Mouse (Mus musculus): Measurements from ENCODE around the gene Yy1.
"Not testable (repeated sequence)": the region's sequence is repeated elsewhere in the genome, so short reads cannot be mapped to it uniquely, and the experiment has no call there.

The Yy1 gene

DNA sequence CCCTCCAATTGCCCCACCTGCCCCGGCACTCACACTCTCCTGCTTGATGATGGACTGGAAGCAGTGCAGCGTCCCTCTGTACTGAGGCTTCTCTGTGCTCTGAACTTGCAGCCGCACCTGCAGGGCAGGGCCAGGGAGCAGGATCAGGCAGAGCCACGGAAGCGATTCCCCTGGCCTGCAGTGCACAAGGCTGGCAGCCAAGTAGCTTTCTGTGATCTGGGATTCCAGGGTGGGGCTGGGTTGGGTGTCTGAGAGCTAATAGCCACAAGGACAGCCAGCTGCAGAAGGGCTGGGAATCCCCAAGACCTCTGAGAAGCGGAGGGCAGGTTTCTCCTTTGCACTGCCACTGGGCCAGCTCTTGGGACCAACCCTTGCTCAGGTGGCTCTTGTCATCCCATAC is 34.9 kb downstream of the Yy1 start:
- DNase-seq: no peak

DNA sequence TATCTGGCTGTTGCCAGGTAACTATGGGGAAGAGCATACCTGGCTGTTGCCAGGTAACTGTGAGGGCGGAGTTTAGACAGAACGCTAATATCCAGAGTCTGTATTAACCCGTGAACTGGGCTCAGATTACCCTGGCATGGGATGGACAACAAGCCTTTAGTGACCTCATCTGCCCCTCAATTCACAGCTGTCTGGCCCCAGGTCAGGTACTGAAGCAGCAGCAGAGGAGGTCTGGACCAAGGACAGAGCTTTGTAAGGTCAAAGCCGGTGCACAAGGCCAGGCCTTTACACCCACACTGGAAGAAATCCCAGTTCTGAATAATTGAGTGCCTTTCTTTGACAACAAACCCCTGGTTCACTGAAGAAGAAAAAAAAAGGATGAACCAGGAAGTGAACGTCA is 36.9 kb downstream of the Yy1 start:
- DNase-seq: no peak

DNA sequence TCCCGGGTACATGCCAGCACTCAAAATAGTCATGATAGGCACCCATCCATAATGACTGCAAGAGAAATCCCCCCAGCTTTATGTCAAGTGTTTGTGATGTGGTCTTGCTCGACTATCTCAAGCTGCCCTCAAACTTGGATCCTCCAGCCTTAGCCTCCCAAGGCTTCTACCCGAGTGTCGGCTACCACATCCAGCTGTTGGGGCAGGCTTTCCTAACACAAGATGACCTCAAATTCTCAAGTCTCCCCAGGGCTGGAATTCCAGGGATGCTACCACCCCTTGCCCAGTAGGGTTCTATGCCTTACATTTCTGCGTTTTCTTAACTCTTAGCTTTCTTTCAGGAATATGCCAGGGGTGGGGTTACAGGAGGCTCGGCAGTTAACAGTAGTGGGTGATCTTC is 37.6 kb downstream of the Yy1 start:
- no peak for DNase-seq

DNA sequence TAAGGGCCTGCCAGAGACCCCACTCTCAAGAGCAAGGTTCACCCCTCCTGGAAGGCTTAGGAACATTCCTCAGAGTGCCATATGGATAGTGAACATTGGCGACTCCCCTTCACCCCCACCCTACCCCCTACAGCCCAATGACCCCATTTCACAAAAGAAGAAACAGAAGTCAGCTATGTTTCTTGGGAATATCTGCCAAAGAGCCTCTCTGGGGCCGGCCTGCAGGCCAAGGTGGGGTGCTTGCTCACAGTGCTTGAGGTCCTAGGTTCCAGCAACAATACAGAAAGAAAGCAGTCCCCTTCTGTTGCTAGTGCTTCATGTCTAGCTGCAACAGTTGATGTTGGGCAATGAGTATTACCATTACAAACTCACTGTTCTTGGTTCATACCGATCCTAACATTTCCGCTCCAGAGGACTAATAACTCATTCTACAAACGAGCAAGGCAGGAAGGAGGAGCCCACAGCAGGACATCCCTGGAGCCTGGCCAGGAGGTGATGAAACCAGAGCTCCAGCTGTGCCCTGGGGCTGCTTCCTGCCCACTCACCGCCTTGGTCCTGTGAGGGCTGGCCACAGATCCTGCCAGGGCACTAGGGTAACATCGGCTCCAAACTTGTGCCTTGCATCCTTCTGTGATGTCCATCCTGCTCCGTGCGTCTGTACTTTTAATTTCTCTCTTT is 39.3 kb downstream of the Yy1 start:
- peak; percentile 33 for DNase-seq

DNA sequence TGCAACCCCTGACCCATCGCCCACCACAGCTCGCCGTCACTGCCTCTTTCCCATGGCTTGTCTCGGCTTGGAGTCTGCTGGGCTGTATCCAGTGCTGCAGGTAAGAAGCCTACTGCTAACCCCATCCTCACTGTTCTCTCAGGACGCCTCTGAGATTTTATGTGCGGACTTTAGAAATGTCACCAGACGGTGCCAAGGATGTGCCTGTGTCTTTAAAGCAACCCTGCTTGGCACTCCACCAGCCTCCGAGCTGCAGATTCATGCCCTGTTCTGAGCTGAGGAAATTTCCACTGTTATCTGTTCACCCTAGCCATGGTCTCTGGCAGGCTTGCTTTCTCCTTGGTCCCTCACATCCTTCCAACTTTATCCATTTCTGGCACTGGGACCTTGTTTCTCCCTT is 40.1 kb downstream of the Yy1 start:
- DNase-seq: no peak

DNA sequence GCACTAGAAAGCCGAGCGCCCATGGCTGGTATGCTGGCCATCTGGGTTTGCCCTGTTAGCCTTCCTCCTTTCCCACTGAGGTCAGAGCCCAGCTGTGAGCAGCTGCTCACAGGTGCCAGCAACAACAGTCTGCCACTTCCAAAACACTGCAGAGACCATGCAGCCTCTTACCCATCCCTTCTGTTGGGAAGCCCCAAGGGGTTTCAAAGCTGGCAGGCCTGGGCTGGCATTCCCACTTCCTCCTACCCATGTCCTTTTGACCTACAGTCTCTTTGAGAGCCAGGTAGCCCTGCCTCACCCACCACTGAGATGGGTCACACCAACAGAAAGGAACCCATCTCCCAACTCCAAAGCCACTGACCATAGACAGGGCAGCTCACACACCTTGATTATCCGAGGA is 40.6 kb downstream of the Yy1 start:
- no peak for DNase-seq

DNA sequence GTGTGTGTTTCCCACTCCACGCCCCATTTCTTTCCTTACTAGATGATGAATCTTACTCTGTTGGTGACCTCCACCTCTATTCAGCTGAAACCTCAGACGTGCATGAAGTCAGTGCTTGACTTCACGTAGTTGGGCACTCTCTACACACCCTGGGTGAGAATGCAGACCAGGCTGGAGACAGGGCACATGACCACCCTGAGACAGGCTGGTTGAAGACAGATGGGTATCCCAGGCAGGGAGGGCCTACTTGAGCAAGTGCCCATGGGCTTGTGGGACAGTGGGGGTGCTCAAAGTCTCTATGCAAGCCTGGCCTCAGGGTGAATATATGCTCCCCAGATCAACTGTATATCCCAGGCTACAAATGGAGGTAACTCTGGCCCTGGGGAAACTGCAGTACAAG is 41.6 kb downstream of the Yy1 start:
- no peak for DNase-seq

DNA sequence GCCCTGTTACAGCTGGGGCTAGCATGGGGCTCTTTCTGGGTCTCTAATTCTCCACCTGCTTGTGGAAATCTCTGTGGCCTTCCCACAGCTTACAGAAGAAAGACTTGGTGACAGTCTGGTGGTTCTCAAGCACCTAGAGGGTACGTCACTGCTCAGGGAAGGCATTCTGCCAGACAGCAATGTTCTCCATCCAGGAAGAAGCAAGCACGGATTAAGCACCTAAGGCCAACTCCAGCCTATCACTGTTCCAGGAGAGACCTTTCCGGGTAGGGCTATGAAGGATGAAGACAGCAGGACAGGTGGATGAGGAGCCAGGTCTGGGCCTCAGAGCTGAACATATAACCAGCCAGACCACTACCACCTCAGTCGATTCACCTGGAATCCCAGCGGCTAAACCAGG is 42.0 kb downstream of the Yy1 start:
- no peak for DNase-seq

DNA sequence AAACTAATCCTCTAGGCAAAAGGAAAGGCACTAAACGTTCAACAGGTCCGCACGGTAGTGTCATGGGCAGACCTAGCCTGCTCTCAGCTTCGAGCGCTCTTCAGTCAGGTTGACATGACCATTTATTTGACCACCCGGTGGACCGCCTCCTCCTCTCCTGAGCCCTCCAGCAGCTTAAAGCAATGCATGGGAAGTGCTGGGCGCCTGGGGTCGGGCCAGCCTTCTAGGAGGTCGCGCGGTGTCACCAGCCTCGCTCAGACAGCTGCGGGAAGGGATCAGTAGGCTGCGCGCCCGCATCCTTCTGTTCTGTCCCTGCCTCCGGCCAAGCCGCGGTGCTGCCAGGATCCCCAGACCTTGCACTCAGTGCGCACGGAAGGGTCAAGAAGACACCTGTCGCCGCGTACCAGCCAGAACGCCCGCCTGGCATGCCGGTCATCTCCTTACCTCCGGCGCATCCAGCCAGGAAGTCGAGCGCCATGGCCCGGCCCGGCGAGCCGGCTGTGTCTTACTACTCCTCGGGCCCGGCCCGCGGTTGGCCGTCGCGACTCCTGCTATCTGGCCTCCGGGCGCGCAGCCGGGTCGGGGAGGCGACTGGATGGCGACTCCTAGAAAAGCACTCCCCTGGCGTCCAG is 42.6 kb downstream of the Yy1 start:
- DNase-seq: no peak

DNA sequence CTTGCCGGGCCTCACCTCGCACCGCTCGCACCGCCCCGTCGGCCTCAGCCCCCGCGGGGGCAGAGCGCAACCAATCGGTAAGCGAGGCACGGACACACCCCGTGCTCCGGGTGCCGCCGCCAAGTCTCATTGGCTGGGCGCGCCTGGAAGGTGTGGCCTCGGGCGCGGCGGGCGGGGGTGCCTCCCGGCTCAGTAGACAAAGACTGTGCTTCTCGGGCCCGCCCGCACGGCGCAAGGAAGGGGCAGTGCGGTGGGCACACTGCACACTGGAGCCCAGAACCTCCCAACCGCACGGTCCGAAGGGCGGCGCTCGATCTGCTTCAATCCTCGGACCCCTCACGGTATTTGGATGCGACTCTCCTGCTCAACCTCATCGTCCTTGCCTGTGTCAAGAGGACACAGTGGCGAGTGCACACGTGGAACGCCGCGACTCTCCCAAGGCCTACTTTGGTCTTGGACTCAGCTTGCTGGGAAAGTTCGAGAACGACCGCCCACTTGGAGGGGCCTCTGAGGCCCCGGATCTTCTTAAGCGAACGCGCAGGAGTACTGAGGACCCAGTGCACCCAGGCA is 43.2 kb downstream of the Yy1 start, which contains the start of the genes Slc25a29 and Slc25a47:
Gene Slc25a29 (minus strand): TSS at position 44 of the 570 bp plus-strand sequence.
Gene Slc25a47 (plus strand): TSS at position 207 of the 570 bp plus-strand sequence.
- peak; percentile 97 for DNase-seq

DNA sequence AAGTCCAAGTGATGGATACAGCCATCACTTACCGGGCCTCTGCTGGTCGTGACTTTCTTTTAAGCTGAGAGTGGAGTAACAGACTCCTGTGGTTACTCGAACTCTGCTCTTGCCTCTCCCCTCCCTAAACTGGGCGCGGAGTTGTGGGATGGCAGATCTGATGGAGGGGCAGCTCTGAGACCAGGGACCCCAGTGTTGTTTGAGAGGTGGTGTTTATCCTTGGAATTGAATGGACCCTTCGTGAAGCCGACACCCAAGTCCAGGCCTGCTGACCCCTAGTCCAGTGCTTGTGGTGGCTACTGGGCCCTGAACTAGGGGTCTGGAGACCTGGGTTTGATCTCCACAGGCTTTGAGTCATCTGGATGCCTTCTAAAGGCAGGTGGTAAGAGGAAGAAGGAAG is 43.9 kb downstream of the Yy1 start:
- DNase-seq: no peak

DNA sequence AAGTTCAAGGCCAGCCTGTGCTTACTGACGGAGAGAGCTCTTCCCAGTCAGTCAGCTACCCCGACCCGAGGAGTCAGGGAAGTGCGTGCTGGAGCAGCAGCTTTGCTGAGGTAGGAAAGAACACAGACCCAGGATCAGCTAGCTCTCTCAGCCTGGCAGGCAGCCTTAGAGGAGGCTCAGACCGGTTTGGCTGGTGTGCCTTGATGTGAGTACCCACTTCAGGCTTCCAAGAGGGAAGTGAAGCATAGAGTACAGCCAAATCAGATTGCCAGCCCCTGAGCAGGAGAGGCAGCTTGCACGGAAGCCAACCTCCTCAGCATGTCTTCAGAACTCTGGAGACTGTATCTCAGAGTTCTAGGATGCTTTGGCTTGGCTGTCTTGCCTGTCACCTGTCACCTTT is 48.4 kb downstream of the Yy1 start:
- no peak for DNase-seq

DNA sequence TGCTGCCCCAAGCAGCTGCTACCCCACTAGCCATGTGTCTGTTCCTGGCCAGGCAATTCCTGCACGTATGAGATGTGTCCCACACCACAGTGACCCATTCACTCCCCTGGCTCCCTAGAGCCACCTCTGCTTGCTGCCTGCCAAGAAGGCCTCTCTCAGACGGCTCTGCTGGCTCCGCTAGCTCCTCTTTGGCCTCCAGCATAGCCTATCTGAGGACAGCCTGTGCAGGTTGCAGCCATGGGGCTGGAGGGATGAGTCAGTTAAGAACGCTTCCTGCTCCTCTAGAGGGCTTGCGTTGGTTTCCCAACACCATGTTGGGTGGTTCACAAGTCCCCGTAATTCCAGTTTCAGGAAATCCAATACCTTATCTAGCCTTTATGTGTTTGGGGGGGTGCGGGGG is 49.9 kb downstream of the Yy1 start:
- no peak for DNase-seq

DNA sequence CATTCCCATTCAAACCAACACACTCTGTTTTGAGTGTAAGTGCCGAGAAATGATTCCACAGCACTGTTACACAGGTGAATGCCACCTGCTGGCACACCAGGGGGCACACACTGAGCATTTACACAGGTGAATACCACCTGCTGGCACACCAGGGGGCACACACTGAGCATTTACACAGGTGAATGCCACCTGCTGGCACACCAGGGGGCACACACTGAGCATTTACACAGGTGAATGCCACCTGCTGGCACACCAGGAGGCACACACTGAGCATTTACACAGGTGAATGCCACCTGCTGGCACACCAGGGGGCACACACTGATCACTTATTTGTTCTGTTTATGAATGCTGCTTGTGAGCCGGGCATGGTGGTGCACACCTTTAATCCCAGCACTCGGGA is 55.3 kb downstream of the Yy1 start:
- not testable (repeated sequence) for DNase-seq

DNA sequence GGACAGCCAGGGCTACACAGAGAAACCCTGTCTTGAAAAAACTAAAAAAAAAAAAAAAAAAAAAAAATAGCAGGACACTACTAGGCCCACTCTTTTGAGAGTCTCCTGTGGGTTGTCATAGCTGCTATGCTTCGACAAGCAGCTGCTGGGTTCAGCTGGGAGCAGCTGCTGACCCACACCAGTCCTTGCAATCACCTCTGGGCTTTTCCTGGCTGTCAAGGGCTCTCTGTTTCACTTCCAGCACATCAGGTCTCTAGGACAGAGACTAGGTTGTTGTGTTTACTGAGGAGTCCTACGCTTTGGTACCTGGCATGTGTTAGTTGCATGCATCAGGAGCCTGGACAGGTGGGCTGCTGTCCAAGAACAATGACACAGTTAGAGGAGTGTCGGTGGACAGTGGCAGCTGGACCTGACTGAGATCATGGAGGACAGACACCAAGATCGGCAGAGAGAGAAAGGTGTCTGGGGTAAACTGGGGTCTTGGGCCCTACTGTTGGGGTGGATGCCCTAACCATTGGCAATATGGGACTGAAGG is 56.8 kb downstream of the Yy1 start:
- no peak for DNase-seq

DNA sequence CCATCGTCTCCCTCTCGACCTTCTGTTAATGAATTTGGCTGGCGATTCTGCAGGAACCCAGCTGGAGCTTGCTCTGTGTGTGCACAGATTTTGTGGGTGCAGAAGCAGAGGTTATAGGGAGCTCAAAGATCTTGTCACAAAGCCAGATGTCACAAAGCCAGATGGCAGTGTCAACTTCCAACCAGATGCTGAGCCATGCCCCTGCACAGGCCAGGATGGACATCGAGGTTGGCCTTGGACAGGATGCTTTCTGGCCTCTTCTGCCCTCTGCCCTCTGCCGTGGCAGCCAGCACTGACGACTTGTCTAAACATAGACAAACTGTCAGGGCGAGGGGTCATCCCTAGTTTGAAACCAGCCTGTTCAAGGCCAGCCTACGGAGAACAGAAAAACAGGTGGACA is 57.4 kb downstream of the Yy1 start:
- no peak for DNase-seq

DNA sequence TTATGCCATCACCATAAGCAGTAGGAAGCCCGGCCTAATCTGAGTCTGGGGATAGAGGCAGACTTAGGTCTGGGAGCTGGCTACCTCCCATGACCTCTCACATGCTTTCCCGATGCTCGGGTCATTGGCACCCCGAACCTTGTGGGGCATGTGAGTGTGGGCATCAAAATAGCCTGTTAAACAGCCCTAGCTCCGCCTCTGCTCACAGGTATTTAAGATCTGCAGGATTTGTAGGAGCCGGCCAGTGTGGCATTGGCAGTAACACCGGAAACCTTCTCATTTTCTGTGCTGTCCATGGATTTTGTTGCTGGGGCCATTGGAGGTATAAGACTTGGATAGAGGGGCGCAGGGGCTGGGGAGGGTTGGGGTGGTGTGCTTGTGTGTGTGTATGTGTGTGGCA is 58.1 kb downstream of the Yy1 start:
- no peak for DNase-seq

DNA sequence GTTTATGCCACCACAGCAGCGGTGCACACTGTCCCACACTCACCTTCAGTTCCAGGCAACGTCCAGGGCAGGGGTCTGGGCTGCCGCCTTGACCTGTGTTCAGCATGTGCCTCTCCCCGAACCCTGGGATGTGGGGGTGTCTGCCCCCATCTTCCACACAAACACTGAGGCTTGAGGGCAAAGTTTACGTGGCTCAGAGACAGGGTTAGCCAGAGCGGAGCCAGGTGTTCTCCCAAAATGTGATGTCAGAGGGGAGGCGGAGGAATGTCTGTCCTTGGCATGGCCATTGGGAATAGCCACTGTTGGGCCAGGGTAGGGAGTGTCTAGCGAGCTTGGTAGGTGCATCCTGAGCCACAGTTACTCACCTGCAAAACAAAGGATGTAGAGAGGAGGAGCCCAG is 60.0 kb downstream of the Yy1 start:
- DNase-seq: no peak

DNA sequence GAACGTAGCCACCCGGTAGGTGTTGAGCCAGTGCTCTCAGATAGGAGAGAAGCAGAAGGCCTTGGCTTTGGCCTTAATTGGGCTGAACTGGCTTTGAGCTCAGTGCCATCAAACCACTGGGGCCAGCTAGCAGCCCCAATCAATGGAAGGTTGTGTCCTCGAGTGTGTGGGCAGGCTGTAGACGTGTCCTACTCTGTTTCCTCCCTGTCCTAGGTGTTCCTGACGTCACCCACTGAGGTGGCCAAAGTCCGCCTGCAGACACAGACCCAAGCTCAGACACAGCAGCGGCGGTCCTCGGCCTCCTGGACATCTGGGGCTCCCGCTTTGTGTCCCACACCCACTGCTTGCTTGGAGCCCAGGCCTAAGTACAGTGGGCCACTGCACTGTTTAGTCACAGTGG is 62.3 kb downstream of the Yy1 start:
- DNase-seq: no peak

DNA sequence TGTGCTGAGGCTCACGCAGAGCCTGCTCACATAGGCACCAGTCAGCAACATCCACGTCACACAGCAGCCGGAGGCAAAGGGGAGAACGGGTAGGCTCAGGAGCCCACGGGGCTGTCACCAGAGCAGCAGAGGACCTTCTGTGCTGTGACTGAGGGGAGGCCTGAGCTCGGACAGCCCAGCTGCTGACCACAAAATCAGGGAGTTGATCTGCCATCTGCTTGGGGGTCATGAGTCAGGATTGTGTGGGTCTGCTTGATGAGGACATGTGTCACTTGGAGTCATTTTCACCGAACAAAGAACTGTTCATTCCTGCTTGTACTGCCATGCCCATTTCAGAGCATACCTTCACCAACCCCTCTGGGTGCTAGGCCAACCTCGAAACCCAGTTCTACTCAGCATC is 63.4 kb downstream of the Yy1 start:
- DNase-seq: no peak

DNA sequence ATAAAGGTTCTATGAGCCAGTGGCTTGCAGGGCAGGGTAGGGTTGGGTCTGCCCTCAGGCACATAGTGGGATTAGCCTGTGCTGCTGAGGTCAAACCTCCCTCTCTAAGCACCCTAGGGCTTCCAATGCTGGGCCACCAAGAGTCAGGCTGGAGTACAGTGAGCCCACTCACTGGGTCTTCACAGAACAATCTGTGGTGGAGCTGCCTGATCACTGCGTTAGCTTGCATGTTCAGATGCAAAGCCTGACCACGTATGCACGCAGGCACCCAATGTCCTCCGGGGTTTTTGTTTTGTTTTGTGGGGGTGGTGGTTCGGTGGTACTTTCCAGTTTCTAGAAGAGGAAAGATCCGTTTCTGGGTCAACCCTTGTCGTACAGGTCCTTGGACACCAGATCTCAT is 64.3 kb downstream of the Yy1 start:
- no peak for DNase-seq

DNA sequence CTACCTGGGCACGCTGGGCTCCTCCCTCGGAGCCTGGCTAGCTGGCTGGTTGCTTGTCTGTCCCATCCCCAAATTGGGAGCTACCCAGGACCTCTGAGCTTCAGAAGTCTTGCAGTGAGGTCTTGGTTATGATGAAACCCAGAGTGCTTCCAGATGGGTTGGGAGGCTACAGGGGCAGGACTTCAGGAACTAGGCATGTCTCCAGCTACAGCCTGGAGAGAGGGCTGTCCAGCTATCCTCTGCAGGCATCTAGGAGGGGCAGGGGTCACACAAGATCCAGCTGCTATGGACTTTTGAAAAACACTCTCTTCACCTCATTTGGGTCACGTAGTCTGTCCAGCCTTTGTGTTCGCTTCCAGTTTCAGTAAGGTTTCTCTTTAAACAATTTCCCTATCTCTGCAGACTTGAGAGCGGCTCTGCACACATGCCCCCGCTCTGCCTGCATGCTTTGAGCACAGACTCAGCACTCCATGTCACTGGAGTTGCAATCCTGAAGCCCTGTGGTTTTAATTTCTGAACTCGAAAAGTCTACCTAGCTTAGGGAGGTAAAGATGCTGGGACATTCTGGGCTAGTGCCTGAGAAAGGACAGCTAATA is 64.9 kb downstream of the Yy1 start:
- DNase-seq: no peak

DNA sequence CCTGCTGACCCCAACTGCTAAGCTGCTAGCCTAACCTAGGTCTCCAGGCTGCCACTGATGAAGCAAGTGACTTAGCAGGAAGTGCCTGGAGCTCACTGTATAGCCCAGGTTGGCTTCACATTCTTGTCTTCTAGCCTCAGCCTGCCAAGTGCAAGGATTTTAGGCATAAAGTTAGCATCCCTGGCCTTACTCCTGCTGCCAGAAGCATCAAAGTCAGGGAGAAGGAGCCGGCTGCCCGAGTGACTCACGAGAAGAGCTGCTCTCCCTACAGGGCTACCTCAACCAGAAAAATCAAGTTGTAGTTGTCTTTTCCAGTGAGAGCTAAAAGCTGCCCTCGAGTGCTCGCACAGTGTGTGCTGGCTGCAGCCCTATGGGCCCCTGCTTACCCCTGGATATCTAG is 65.7 kb downstream of the Yy1 start:
- DNase-seq: no peak

DNA sequence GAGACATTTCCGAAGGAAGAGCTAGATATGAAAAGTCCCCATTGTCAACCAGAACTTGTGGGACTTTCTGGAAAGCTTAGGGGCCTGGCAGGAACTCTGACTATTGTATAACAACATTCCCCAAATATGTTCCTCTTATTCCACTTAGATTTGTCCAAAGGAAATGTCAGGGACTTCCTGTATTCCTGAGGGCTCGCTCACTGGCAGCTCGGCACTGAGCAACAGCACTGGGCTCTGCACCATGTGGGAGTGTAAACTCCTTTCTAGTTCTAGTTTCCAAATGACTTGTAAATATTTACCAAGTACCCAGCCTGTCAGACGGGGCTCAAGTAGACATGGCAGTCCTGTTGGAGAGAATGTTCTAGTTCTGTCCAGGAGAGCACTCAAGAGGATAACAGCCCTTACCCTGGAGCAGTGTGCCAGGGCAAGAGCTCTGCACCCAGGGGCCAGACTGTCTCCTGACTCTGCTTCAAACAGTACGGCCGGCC is 72.3 kb downstream of the Yy1 start:
- no peak for DNase-seq
